Mouse (Mus musculus) limb, embryonic 13.5 days (tissue): ENCODE measurements at regions not wholly inside any gene's neighbourhood (a gene's known extent, or its start where the extent isn't known, plus 50 kb on each side); places are given as distances from the start of the nearest gene placed in this dataset.

ENCODE experiments used
- ATAC-seq: fragments of 200-750 bp; cut with Nextera tagmentation; 2 replicates; pipeline ENCODE4 v1.8.0; 2017; ENCODE audit warnings: low read depth, moderate number of reproducible peaks, moderate TSS enrichment; ENCODE audit not compliant: low FRiP score
- H3K27ac ChIP-seq: fragments of 300-500 bp; sonication (generic); 2 replicates; pipeline ENCODE4 v1.5.1; 2015; ENCODE audit warnings: inconsistent platforms, mild to moderate bottlenecking, moderate library complexity
- H3K27me3 ChIP-seq: fragments of 300-500 bp; sonication (generic); 2 replicates; pipeline ENCODE4 v1.6.1; 2015; ENCODE audit warnings: mild to moderate bottlenecking, inconsistent platforms
- H3K36me3 ChIP-seq: fragments of 300-500 bp; sonication (generic); 2 replicates; pipeline ENCODE4 v1.6.1; 2015; ENCODE audit warnings: inconsistent platforms, mild to moderate bottlenecking, moderate library complexity
- H3K4me1 ChIP-seq: fragments of 300-500 bp; sonication (generic); 2 replicates; pipeline ENCODE4 v1.6.1; 2015; ENCODE audit warnings: inconsistent platforms
- H3K4me2 ChIP-seq: fragments of 300-500 bp; sonication (generic); replicated peaks from 2 replicates; pipeline ENCODE4 v1.6.1; 2015; ENCODE audit warnings: inconsistent platforms, mild to moderate bottlenecking, moderate library complexity
- H3K4me3 ChIP-seq: fragments of 300-500 bp; sonication (generic); 2 replicates; pipeline ENCODE4 v1.5.1; 2015; ENCODE audit warnings: moderate library complexity, mild to moderate bottlenecking, inconsistent platforms
- H3K9ac ChIP-seq: fragments of 300-500 bp; sonication (generic); 2 replicates; pipeline ENCODE4 v1.6.1; 2015; ENCODE audit warnings: mild to moderate bottlenecking, inconsistent platforms
- H3K9me3 ChIP-seq: fragments of 300-500 bp; sonication (generic); 2 replicates; pipeline ENCODE4 v1.6.1; 2016; ENCODE audit warnings: inconsistent platforms
- WGBS: fragments of 180-500 bp; shearing (Covaris S2); methylation state at CpG from one replicate; pipeline ENCODE4 v1.1.7; 2015; 5-methylcytosine and 5-hydroxymethylcytosine counted together

DNA sequence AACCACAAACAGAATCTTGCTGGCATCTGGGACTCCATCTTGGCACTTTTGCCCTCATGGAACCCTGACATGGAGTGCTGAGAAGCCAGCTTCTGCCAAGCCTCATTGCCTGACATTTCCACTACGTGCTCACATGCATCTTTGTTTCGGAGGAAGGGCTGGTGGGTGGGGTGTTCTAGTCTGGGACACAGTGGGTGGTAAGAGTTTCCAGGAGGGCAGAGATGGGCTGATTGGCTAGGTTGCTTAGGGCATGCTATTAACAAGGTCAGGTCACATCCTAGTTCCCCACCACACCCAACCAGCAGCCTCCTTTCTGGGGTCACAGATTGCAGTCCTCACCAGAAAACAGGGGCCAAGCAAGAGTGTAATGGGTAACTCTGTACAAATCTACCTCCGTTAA is 374.3 kb upstream of the Tnp1 start:
- Histone ChIP-seq H3K36me3 (no peaks in the 10 kb centered on the region), H3K27ac (no peak overlapping the region), H3K9me3 (no peaks in the 10 kb centered on the region), H3K27me3 (no peaks in the 10 kb centered on the region), H3K4me1 (peaks cover 25% of the 10 kb centered on the region), H3K4me3 (no peak overlapping the region), H3K4me2 (no peak overlapping the region), H3K9ac (no peak overlapping the region)
- no peak for ATAC-seq
- WGBS: 68% methylated on average over 3 of the region's 3 CpGs

DNA sequence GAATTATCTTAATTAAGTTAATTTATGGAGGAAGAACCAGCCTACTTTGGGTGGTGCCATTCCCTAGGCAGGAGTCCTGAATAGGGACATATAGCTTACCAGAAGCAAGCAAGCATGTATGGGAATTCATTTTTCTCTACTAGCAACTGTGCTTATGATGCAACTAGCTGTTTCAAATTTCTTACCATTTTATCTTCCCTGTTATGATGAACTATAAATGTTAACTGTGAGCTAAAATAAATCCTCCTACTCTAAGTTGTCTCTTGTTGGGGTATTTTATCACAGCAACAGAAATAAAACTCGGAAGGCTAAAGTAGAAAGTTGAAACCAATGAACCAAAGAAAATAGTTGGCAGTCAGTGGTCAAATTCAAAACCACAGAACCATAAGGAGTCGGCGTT is 373.5 kb upstream of the Tnp1 start:
- Histone ChIP-seq H3K4me1 (peaks cover 18% of the 10 kb centered on the region), H3K9me3 (no peaks in the 10 kb centered on the region), H3K4me2 (no peak overlapping the region), H3K4me3 (no peak overlapping the region), H3K27me3 (no peaks in the 10 kb centered on the region), H3K9ac (no peak overlapping the region), H3K27ac (no peak overlapping the region), H3K36me3 (no peaks in the 10 kb centered on the region)
- WGBS: 78% methylated on average over 3 of the region's 3 CpGs
- no peak for ATAC-seq

DNA sequence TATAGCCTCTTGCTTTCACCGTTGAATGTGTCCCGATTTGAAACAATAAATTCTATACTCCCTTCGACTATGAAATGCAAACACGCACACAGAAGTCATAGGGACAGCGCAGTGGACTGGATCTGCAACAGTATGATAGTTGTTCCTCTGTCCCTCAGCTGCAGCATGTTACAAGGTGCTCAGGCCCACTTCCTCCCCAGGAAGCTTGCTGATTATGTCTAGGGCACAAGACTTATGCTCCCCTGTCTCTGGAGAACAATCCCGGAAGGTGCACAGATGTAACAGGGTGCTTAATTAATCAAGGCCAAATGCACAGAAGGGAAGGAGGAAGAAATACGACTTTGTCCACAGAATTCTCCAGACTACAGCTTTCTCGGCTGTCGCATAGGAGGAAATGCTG is 365.9 kb upstream of the Tnp1 start:
- Histone ChIP-seq H3K27me3 (no peaks in the 10 kb centered on the region), H3K27ac (no peak overlapping the region), H3K36me3 (no peaks in the 10 kb centered on the region), H3K9me3 (no peaks in the 10 kb centered on the region), H3K4me1 (peaks cover 17% of the 10 kb centered on the region), H3K4me2 (no peak overlapping the region), H3K4me3 (no peak overlapping the region), H3K9ac (no peak overlapping the region)
- 33% methylated on average over 9 of the region's 9 CpGs for WGBS
- no peak for ATAC-seq

DNA sequence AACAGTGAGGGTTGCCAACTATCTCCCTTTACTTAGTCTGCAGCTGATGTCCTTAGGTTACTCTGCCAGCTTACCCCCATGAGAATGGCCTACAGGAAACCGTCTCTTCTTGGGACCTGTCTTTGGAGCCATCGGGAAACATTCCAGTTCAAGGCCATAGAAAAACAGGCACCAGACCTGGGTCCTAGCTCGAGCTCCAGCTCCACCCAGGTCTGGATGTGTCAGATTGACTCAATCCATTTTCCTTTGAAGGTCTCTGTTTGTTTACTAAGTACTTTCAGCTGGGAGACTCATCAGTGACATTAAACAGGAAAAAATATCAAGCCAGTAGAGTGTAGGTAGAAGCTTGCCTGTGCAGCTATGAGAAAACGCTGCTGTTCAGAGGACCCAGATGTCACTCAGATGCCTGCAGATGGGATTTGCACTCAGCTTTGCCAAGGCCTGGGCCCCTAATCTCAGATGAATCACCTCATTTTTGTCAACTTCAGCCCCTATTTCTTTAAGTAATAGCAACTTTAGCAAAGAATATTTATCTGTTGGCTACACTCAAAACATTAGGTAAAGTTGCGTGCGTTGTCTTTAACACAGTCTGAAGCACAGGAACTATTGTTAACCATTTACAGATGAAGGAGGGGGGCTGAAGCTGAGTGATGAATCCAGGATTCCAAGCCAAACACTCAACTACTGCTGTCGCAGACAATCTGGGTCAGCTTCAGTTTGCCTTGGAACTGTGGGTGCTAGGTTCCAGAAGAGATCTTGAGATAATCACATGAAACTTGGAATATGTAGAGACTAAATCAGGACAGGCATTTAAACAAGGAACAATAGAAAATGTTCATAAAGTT is 359.0 kb upstream of the Tnp1 start:
- Histone ChIP-seq H3K4me1 (peaks cover 7% of the 10 kb centered on the region), H3K4me3 (no peak overlapping the region), H3K27me3 (no peaks in the 10 kb centered on the region), H3K4me2 (no peak overlapping the region), H3K9ac (no peak overlapping the region), H3K27ac (no peak overlapping the region), H3K36me3 (no peaks in the 10 kb centered on the region), H3K9me3 (no peaks in the 10 kb centered on the region)
- no peak for ATAC-seq
- WGBS: 74% methylated on average over 7 of the region's 7 CpGs

DNA sequence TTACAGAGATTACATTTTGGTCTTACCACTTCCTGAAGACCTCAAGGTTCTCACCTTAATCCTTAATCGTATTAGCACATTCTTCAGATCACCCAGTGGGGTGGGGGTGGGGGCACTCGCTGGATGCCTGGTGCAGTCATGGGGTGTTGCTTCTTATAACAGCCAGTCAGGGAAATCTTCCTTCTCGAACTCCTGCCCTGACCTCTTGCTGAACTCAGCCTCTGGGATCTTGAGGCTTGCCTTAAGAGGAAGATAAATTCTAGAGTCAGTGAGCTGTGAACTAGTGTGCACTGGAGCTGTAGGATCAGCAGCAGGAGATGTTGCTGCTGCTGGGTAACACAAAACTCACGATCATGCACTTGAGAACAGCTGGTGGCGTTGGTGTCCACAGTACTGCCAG is 352.5 kb upstream of the Tnp1 start:
- Histone ChIP-seq H3K9ac (no peak overlapping the region), H3K36me3 (no peaks in the 10 kb centered on the region), H3K4me3 (no peak overlapping the region), H3K4me2 (no peak overlapping the region), H3K27me3 (no peaks in the 10 kb centered on the region), H3K27ac (no peak overlapping the region), H3K4me1 (peaks cover 29% of the 10 kb centered on the region), H3K9me3 (no peaks in the 10 kb centered on the region)
- no peak for ATAC-seq
- WGBS: 49% methylated on average over 5 of the region's 5 CpGs

DNA sequence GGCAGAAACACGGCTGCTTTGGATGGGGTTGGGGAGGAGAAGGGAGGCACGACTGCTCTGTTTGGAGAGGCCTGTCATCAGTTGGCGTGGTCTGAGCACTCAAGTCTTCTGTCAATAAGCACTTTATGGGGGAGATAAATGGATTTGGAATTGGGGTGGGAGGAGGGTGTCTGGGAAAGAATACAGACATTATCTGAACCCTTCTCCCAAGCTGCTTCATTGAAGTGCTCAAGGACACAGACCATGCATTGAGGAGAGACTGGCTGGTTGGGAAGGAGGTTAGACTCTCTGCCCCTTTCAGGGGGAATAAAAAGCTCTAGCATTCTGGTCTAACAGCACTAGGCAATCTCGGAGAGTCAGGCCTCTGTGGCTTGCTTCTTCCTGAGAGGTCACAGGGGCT is 350.1 kb upstream of the Tnp1 start:
- WGBS: 64% methylated on average over 4 of the region's 4 CpGs
- H3K4me3 ChIP-seq: no peak overlapping the region
- H3K4me2 ChIP-seq: no peak overlapping the region
- no peaks in the 10 kb centered on the region for H3K27me3 ChIP-seq
- no peaks in the 10 kb centered on the region for H3K9me3 ChIP-seq
- H3K36me3 ChIP-seq: no peaks in the 10 kb centered on the region
- H3K27ac ChIP-seq: no peak overlapping the region
- peaks cover 48% of the 10 kb centered on the region for H3K4me1 ChIP-seq
- no peak overlapping the region for H3K9ac ChIP-seq
- ATAC-seq: no peak

DNA sequence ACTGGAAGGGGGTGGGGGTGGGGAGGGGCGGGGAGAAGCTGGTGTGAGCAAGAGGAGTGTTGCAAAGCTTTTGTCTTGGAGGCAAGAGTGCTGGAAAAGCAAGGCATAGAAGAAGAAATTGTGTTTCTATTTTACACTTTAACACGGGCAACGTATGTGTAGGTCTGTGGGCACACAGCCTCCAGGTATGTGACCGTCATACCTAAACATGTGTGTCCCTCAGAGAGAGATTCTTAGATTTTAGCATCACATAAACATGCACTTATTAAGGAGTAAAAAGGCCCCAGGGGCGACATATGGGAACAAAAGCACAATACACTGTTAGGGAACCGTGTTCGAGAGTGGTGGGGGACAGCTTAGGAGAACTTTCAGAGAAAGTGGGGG is 348.6 kb upstream of the Tnp1 start:
- H3K4me2 ChIP-seq: peak overlapping the region; percentile 41
- no peaks in the 10 kb centered on the region for H3K27me3 ChIP-seq
- H3K4me3 ChIP-seq: no peak overlapping the region
- peak overlapping the region; percentile 82 for H3K27ac ChIP-seq
- WGBS: 32% methylated on average over 7 of the region's 7 CpGs
- H3K9me3 ChIP-seq: no peaks in the 10 kb centered on the region
- no peaks in the 10 kb centered on the region for H3K36me3 ChIP-seq
- ATAC-seq: no peak; the same call in 1 of the 2 replicates
- H3K9ac ChIP-seq: no peak overlapping the region
- peaks cover 45% of the 10 kb centered on the region for H3K4me1 ChIP-seq

DNA sequence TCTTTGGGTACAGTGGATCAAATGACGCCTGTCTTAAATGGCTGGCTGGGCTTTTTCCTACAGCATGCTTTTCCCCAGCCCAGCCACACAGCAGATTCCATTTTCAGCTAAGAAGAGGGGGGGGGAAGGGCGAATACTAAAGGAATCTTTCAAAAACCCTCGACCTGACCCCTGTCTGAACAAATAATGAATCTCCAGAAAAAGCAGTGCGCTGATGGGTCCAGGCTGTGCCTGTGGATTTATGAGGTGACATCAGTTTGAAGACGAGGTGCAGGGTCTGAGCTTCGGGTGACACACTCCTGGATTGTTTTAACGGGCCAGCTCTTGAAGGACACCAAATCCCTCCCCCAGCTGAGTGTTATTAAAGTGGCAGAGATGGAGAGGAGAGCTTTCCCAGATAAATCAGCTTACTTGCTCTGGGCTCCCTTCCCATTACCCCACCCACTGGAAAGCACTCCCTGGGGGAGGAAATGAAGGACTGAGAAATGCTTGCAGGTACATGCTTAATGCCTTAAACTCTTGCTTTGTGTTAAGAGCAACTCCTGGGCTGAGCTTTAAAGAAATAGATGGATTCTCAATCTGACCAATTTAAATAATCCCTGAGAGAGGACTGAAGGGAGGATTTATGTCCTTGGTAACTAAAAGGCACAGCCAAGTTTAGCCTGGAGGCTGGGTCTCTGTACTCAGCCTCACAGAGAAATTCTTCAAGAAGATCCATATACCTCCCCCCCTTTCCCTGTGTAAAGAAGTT is 348.0 kb upstream of the Tnp1 start:
- H3K27me3 ChIP-seq: no peaks in the 10 kb centered on the region
- no peak overlapping the region for H3K9ac ChIP-seq
- peak; percentile 92 for ATAC-seq
- WGBS: 2% methylated on average over 7 of the region's 7 CpGs
- H3K4me2 ChIP-seq: peak overlapping the region; percentile 41
- no peaks in the 10 kb centered on the region for H3K9me3 ChIP-seq
- H3K4me3 ChIP-seq: no peak overlapping the region
- H3K27ac ChIP-seq: peak overlapping the region; percentile 82
- no peaks in the 10 kb centered on the region for H3K36me3 ChIP-seq
- H3K4me1 ChIP-seq: peaks cover 45% of the 10 kb centered on the region

DNA sequence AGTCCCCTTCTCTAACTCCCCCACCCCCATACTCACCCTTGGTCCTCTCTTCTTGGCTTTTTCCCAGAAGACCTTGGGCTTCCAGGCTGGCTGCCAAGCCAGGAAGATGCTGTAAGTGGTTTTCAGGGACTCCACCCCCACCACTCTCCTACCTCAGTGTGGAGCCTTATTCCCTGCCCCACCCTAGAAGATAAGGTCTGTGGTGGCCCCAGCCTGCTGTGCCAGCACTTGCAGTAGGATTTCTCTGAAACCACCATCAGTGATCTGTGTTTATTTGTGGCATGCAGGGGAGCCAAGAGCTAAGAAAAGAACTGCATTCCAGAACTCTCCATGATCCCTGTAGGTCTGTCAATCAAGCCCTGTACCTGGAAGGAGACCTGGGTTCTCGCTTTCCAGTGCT is 346.4 kb upstream of the Tnp1 start:
- no peak; the same call in 1 of the 2 replicates for ATAC-seq
- Histone ChIP-seq H3K27me3 (no peaks in the 10 kb centered on the region), H3K4me1 (peaks cover 45% of the 10 kb centered on the region), H3K27ac (peak overlapping the region; percentile 63; the same call in 1 of the 2 replicates), H3K9ac (no peak overlapping the region), H3K4me2 (no peak overlapping the region), H3K36me3 (no peaks in the 10 kb centered on the region), H3K9me3 (no peaks in the 10 kb centered on the region), H3K4me3 (no peak overlapping the region)
- 42% methylated on average over 1 of the region's 1 CpGs for WGBS

DNA sequence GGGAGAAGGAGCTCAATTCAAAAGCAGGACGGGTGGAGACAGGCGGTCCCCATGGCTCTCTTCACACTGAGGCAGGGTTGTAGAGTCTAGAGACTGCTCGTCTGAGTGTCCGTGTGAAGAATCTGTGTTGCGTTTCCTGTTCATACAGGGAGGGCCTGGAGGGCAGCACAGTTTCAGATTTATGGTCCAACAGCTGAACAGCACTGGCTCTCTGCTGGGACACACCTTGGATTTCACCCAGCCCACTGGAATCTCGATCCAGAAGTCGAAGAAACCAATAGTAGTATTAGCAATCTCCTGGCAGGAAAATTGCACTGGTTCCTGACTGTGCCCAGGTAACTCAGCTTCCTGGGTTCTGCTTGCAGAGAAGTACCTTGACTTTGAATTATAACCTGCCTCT is 345.6 kb upstream of the Tnp1 start:
- Histone ChIP-seq H3K9ac (no peak overlapping the region), H3K27me3 (no peaks in the 10 kb centered on the region), H3K27ac (peak overlapping the region; percentile 63; the same call in 1 of the 2 replicates), H3K4me1 (peaks cover 45% of the 10 kb centered on the region), H3K9me3 (no peaks in the 10 kb centered on the region), H3K4me2 (no peak overlapping the region), H3K36me3 (no peaks in the 10 kb centered on the region), H3K4me3 (no peak overlapping the region)
- 43% methylated on average over 7 of the region's 7 CpGs for WGBS
- ATAC-seq: no peak

DNA sequence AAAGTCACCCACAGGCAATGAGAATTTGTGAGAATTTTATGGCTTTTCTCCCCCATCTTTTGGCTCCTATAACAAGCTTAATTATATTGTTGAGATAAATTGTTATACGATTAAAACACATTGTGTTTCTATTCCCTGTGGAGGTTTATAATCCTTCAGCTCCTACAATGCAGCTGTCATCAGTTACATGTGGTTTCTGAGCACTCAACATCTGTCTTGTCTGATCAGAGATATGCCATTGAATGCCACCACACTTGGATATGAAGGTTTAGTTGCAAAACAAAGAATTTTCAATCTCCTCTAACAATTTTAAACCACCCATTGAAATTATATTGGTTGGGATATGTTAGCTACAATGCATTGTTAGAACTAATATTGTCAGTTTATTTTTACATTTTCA is 338.7 kb upstream of the Tnp1 start:
- no peak overlapping the region for H3K4me2 ChIP-seq
- ATAC-seq: no peak
- no peaks in the 10 kb centered on the region for H3K36me3 ChIP-seq

DNA sequence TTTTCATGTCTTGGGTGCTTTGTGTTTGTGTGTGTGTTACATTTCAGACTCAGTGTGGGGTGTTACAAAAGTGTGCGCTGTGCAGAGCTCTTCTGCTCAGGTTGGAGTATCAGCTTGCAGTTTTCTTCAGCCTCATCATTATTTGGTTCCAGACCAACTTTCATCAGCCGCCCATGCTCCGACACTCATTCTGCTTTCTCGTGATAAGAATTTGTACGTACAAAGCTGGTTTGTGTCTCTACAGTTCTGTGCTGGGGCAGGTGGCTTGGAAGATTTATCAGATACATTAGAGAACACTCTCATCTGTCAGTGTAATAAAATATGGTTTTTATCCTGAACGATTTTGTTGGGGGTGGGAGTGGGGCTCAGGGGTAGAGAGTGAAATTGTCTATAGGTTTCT is 332.8 kb upstream of the Tnp1 start:
- Histone ChIP-seq H3K9me3 (no peaks in the 10 kb centered on the region; the same call in 1 of the 2 replicates), H3K36me3 (no peaks in the 10 kb centered on the region), H3K4me3 (no peak overlapping the region), H3K4me1 (no peaks in the 10 kb centered on the region), H3K27ac (no peak overlapping the region), H3K9ac (no peak overlapping the region), H3K4me2 (no peak overlapping the region), H3K27me3 (no peaks in the 10 kb centered on the region)
- 66% methylated on average over 6 of the region's 6 CpGs for WGBS
- no peak for ATAC-seq

More for the DNA sequence above, 338.7 kb upstream of the Tnp1 start:
- Histone ChIP-seq H3K9me3 (no peaks in the 10 kb centered on the region), H3K27ac (no peak overlapping the region), H3K9ac (no peak overlapping the region), H3K4me1 (no peaks in the 10 kb centered on the region), H3K27me3 (no peaks in the 10 kb centered on the region), H3K4me3 (no peak overlapping the region)
- WGBS: 80% methylated on average over 1 of the region's 1 CpGs
